Mouse (Mus musculus): ENCODE measurements at regions not wholly inside any gene's neighbourhood (a gene's known extent, or its start where the extent isn't known, plus 50 kb on each side); places are given as distances from the start of the nearest gene placed in this dataset.

DNA sequence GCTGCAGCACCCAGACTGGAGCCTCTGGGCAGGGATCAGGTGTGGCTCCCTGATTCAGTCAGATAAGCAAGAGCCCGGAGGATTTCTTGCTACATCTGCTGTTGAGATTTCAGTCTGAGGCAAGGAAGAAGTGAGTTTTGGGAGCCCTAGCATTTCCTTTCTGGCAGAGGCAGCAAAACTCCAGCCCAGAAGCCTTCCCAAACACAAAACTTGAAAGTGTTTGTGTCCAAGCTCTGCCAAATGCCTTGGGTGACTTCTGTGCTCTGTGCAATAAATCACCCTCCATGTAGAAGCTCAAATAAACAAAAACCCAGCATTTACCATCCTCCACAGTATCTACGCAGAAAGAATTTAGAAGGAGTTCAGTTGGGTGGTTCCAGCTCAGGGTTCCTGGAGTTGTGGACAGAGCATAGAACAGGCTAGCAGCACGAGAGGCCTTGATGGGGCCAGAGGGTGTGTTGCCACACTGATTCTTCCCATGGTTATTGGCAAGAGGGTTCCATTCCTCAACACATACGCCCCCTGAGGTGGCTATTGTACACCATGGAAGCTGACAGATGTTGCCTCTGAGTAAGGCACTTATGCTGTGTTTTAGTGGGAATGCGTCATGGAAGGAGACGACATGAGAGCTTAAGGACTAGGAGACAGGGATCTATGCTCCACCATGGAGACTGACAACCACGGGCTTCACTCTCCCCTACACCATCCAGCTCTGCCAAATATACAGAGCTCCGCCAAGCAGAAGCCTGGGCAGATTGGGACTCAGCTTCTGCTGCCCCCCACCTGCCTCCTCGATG lies 125.1 kb downstream of the Tmem17 start:
- no peak overlapping the region for H3K4me3 ChIP-seq
- peak; percentile 28 for DNase-seq
- intact Hi-C loops (cut with DNase I) = loop anchor here (10.0 kb wide), 1 partner anchor 508 kb away; no protein-coding TSS in a partner anchor
- H3K27ac ChIP-seq = peak overlapping the region; percentile 82
- no peak for TF ChIP-seq CTCF (IDR thresholded peaks at IDR 0.05)

DNA sequence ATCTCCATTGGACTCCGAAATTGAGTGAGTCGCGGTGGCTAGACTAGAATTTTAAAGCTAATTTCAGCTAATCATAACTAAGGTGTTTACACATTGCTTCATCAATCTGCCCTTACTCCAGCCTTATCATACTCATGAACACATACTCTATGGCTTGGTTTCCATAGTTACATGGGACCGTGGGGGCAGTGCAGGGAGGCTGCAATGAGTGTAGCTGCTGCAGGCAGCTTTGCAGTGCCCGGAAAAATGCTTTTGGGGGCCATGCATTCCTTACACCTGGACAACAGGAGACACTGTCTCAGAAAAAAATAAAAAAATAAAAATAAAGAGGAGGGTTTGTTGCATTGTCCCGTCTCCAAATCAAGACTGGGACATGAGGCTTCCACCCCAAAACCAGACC lies 126.3 kb downstream of the Tmem17 start:
- intact Hi-C loops (cut with DNase I) = loop anchor here (10.0 kb wide), 1 partner anchor 507 kb away; no protein-coding TSS in a partner anchor
- H3K27ac ChIP-seq = no peak overlapping the region
- no peak overlapping the region for H3K4me3 ChIP-seq
- TF ChIP-seq CTCF (IDR thresholded peaks at IDR 0.05) = no peak
- no peak for DNase-seq

DNA sequence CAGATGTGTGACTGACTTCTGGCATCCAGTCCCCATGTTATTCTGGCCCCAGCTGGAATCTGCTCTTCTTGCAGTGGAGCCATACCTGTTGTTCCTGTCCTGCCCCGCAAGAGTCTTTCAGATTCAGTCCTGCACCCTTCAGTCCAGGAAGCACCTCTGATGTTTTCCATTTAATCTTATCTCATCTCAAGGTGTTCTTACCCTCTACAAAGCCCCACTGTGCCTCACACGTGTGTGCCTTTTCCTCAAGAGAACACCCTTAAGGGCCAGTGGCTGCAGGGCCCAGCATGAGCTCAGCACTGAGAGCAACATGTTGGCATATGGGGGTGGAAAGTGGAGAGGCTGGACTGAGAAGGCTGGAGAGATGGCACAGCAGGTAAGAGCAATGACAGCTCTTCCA lies 126.8 kb downstream of the Tmem17 start:
- H3K4me3 ChIP-seq = no peak overlapping the region
- H3K27ac ChIP-seq = peak overlapping the region; percentile 6; the same call in 1 of the 2 replicates
- no peak for DNase-seq
- intact Hi-C loops (cut with DNase I) = loop anchor here (10.0 kb wide), 1 partner anchor 506 kb away; no protein-coding TSS in a partner anchor
- TF ChIP-seq CTCF (IDR thresholded peaks at IDR 0.05) = no peak

DNA sequence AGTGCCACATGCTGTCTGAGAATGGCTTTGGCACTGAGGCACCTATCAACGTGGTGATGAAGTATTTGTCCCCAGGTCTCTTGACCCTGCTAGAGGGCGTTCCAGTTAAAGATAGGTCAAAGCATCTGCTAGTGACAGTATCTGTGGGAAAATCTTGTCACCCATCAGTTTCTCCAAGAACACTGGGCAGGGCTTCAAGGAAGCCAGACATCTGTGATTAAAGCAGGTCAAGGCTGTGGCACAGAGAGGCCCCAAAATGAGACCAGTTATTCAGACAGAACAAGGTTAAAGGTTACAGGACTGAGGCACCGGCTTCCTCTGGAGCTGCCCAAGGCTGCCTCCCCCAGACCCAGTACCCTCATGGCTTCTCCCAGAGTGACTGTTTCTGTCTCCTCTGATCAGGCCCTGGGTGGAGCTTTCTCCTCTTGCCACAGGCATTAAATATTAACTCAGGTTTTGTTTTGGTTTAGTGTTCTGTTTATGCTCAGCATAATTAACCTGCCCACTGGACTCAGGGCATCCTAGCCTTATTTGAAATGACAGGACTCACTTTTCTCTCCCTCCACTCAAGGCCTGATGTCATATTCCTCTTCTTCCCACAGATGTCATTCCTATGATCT lies 128.6 kb downstream of the Tmem17 start:
- intact Hi-C loops (cut with DNase I) = no loop called here
- Histone ChIP-seq H3K27ac (no peak overlapping the region), H3K4me3 (no peak overlapping the region)
- TF ChIP-seq CTCF (IDR thresholded peaks at IDR 0.05) = no peak
- DNase-seq = no peak

DNA sequence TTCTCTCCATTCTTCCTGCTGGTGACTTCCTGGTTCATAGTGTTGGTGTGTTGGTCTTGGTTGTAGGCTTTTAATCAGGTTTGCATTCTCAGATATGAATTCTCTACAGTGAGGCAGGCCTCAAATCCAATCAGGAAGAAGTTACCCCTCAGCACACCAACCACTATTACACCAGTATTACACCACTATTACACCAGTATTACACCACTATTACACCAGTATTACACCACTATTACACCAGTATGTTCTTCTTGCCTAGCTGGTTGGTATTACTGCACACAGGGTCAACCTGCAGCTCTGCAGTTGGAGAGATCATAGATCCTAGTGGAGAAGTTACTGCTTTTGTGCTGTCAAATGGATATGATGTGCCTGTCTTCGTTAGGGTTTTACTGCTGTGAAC lies 129.6 kb downstream of the Tmem17 start:
- TF ChIP-seq CTCF (IDR thresholded peaks at IDR 0.05) = no peak
- intact Hi-C loops (cut with DNase I) = no loop called here
- no peak for DNase-seq
- H3K4me3 ChIP-seq = no peak overlapping the region
- H3K27ac ChIP-seq = no peak overlapping the region

DNA sequence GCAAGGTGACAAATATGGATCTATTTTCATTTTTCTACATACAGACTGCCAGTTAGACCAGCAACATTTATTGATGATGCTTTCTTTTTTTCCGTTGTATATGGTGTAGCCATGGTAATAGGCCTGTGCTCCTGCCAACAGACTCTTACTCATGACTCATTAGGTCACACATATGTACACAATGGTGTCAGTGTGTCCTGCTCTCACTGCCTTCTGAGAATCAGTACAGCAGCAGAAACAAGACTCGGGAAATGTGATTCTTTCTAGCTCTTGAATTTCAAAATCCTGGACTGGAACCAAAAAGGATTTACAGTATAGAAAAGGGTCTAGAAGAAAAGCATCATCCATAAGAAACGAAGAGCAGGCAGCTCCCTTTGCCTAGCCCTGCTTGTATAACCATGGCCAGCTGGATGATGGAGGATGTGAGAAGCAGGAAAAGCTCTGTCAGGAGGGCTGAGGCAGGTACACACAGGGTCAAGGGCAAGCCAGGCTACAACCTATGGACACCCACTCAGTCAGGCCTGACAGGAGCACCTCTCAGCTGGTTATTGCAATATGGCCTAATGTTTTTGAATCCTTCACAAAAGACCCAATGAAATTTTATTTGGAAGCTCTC lies 132.2 kb downstream of the Tmem17 start:
- Histone ChIP-seq H3K27ac (no peak overlapping the region), H3K4me3 (no peak overlapping the region)
- intact Hi-C loops (cut with DNase I) = no loop called here
- no peak for TF ChIP-seq CTCF (IDR thresholded peaks at IDR 0.05)
- DNase-seq = no peak

DNA sequence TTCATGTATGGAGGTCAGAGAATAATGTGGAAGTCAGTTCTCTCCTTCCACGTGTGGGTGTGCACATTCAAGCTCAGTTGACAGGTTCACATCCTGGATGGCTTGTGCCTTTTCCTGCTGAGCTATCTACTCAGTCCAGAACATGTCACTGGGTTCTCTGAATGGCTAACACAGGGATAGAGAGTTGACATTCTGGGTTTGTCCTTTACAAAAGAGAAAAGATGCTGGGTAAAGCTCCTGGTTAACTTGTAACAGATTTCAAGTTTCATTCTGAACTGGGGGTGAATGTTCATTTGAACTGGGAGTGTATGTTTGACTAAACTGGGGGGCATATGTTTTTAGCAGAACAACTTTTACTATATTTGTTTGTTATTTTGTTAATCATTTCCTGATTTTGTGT lies 133.0 kb downstream of the Tmem17 start:
- no peak for DNase-seq
- intact Hi-C loops (cut with DNase I) = no loop called here

DNA sequence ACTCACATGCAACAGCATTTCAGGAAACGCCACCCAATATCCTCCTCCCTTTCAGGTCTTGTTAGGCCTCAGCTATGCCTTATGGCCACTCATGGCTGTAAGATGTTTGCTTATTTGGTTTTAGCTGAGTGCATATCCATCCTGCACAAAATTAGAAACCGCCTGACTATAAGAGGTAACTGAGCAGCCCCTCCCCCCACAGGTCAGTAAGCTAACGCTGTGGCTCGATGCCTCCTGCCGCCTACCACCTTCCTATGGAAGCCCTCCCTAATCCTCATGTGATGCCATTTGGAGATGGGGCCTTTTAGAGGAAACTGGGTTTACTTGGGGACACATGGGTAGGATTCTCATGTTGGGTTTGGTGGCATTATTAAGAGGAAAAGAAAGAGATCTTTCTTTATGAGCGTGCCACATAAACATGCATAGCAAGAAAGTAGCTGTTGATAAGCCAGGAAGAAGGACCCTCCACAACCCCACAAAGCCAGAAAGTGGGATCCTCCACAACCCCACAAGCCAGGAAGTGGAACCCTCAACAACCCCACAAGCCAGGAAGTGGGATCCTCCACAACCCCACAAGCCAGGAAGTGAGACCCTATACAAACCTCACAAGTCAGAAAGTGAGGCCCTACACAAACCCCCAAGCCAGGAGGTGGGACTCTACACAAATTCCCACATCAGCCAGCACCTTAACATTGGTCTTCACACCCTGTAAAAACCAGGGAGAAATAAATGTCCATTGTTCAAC lies 134.5 kb downstream of the Tmem17 start:
- intact Hi-C loops (cut with DNase I) = no loop called here
- H3K27ac ChIP-seq = no peak overlapping the region
- DNase-seq = no peak
- no peak overlapping the region for H3K4me3 ChIP-seq
- TF ChIP-seq CTCF (IDR thresholded peaks at IDR 0.05) = no peak

More for the DNA sequence above, 133.0 kb downstream of the Tmem17 start:
- TF ChIP-seq CTCF (IDR thresholded peaks at IDR 0.05) = no peak
- Histone ChIP-seq H3K4me3 (no peak overlapping the region), H3K27ac (no peak overlapping the region)

DNA sequence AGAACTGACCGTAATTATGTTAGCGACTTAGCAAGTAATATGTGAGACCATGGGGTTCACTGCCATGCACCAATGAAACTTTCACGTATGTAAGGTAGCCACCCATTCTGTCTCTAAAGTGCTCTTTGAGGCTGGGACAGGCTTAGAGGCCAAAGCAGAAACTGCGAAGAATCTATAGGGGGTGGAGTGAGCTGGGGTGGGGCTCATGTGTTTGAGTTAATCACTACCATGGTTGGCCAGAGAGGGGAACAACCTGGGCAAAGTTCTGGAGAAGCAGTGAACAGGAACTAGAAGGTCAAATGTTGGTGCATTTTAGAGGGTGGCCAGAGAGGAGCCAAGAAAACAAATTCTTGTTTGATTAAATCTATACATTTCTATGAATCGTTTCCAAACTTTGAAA lies 136.4 kb downstream of the Tmem17 start:
- Histone ChIP-seq H3K27ac (no peak overlapping the region), H3K4me3 (no peak overlapping the region)
- DNase-seq = no peak
- intact Hi-C loops (cut with DNase I) = no loop called here
- TF ChIP-seq CTCF (IDR thresholded peaks at IDR 0.05) = no peak

DNA sequence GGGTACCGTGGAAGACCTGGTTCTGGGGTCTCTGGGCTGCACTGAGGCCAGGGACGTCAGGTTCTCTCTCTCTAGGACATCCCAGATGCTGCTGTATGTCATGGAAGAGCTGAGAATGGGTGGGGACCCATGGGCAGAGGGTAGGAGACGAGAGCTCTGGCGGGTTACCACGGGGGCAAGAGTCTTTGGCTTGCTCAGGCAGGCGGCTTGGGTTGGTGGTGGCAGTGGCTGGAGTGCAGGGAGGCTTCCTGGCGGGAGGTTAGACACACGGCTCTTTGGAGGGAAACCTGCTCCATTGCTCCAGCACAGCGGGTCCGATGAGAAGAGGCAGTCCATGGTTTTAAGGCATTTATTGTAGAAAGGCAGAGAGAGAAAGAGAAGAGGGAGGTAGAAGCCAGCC lies 138.9 kb downstream of the Tmem17 start:
- no peak overlapping the region for H3K4me3 ChIP-seq
- no peak for TF ChIP-seq CTCF (IDR thresholded peaks at IDR 0.05)
- no peak overlapping the region for H3K27ac ChIP-seq
- intact Hi-C loops (cut with DNase I) = no loop called here
- no peak for DNase-seq

DNA sequence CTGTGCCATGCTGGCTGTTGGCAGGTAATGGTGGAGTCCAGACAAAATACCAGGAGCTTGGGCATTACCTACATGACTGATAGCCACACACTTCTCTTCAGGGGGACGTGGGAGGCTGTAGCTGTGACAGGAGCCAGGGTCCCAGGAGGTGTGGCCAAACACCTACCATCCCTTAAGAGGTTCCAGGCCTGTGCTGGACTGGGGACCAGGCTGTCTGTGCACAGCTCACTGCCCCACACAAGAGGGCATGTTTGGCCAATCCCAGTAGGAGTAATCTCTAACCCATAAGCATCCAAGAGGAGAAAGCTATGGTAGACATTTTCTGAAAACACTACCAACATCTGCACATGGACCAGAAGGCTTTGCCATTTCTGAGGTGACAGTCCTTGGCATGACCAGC lies 139.4 kb downstream of the Tmem17 start:
- Histone ChIP-seq H3K27ac (no peak overlapping the region), H3K4me3 (no peak overlapping the region)
- intact Hi-C loops (cut with DNase I) = no loop called here
- TF ChIP-seq CTCF (IDR thresholded peaks at IDR 0.05) = no peak
- no peak for DNase-seq

DNA sequence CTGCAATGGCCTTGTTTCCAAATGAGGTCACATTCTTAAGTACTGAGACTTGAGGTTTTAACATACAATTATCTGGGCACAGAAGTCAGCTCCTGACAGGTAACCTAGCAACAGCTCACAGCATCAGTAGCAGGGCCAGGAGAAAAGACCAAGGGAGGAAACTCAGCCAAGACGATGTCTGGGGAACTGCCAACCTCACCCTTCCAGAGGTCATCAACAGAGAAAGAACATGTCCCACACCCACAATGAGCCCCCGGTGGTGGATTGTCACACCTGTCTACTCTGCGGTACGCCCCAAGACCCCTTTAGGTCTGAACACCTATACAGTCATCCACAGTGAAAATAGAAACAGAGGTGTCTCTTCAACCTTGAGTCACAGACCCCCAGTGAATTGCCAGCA lies 140.0 kb downstream of the Tmem17 start:
- Histone ChIP-seq H3K4me3 (no peak overlapping the region), H3K27ac (no peak overlapping the region)
- intact Hi-C loops (cut with DNase I) = no loop called here
- TF ChIP-seq CTCF (IDR thresholded peaks at IDR 0.05) = no peak
- no peak for DNase-seq

DNA sequence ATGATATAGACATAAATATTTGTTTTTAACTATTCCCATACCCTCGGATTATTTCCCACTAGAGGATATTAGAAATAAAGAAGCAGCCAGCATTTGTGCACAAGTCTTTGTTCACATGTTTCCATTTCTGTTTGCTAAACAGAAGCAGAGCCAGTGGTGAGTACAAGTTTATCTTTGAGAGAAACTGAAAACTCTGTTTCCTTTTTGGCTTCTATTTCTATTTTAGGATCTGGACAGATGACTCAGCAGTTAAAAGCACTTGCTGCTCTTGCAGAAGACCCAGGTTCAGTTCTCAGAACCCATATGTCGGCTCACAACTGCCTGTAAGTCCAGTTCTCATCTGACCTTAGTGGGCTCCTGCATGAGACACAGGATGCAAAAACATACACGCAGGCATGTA lies 141.0 kb downstream of the Tmem17 start:
- TF ChIP-seq CTCF (IDR thresholded peaks at IDR 0.05) = no peak
- DNase-seq = no peak
- H3K4me3 ChIP-seq = no peak overlapping the region
- intact Hi-C loops (cut with DNase I) = no loop called here
- peak overlapping the region; percentile 8; the same call in 1 of the 2 replicates for H3K27ac ChIP-seq

All from gastrocnemius, adult 2 months (tissue).